Mouse (Mus musculus) myocyte (in vitro differentiated cells): ENCODE measurements around the gene Ccdc93.

Experiments
- MYOG ChIP-seq, 3 experiments: IDR thresholded peaks; one replicate each; pipeline ENCODE4 v1.6.1; 2011; ENCODE audit warnings: control low read depth in 2 of 3, low read depth in 2 of 3, mild to moderate bottlenecking in 2 of 3; ENCODE audit not compliant: insufficient read length in 2 of 3, control insufficient read depth in 1 of 3, insufficient read depth in 1 of 3
- POLR2A ChIP-seq: IDR thresholded peaks from one replicate; pipeline ENCODE4 v1.6.1; 2011; ENCODE audit warnings: low read depth, mild to moderate bottlenecking, control low read depth, moderate library complexity; ENCODE audit not compliant: insufficient read length
- SRF ChIP-seq: IDR thresholded peaks from one replicate; pipeline ENCODE4 v1.6.1; 2011; ENCODE audit warnings: low read depth; ENCODE audit not compliant: control insufficient read depth, insufficient read length

DNA sequence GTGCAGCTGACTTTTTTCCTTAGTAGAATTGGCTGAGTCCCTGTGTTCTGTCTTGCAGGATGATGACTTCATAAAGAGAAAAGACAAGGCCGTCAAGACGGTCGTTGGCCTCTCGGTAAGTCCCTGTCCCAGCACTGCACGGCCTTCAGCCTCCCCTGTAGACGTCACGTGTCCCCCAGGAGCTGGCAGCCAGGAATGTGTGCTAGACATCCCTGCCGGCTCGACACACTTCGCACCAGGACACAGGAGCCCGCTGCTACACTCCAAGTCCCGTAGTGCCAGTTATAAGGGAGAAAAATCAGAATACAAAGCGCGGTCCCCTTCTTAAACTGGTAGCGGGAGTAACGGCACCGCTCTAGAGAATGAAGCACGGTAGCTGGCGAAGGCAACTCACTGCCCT lies 17.3 kb downstream of the Ccdc93 start:
- no peak for TF ChIP-seq SRF
- no peak for TF ChIP-seq POLR2A
- no peak for TF ChIP-seq MYOG (IDR thresholded peaks at IDR 0.05; ENCODE audit: control insufficient read depth in 1 of 3, insufficient read depth in 1 of 3, insufficient read length in 2 of 3, low read depth in 2 of 3)
